Mouse (Mus musculus): ENCODE data around the gene Iqcf4. TPM values are rescaled to one million over a fixed set of nuclear protein-coding genes. Genes with fewer than 3 reads are reported as not detected.

Gene Iqcf4
- total RNA-seq, 1 experiment from 2014 or later, result not detected

Other genes starting within 250 kb of the Iqcf4 start
- 16.7 and 20.6 TPM in 2 replicates for gene Dusp7, start 202.4 kb downstream of the Iqcf4 start, total RNA-seq (2021)
- 413 and 509 TPM in 2 replicates for gene Rpl29, start 141.5 kb downstream of the Iqcf4 start, total RNA-seq (2021)
- gene Acy1, start 132.7 kb downstream of the Iqcf4 start, total RNA-seq (2021), result 17.0 and 20.6 TPM in 2 replicates
- gene Abhd14b, start 123.5 kb downstream of the Iqcf4 start, total RNA-seq (2021), result 38.0 and 53.8 TPM in 2 replicates
- gene Abhd14a, start 123.3 kb downstream of the Iqcf4 start, total RNA-seq (2021), result 21.7 and 23.1 TPM in 2 replicates
- 26.8 and 29.9 TPM in 2 replicates for gene Pcbp4, start 117.7 kb downstream of the Iqcf4 start, total RNA-seq (2021)
- gene Gpr62, start 105.1 kb downstream of the Iqcf4 start, total RNA-seq (2021), result 0.21 TPM in 1 of 2 replicates, not detected in the other
- 35.9 and 41.5 TPM in 2 replicates for gene Rrp9, start 95.0 kb downstream of the Iqcf4 start, total RNA-seq (2021)
- 37.4 and 38.7 TPM in 2 replicates for gene Parp3, start 94.0 kb downstream of the Iqcf4 start, total RNA-seq (2021)
- gene Iqcf1, start 71.0 kb downstream of the Iqcf4 start, total RNA-seq (2021), result not detected in 2 replicates
- not detected in 2 replicates for gene Iqcf5, start 56.4 kb downstream of the Iqcf4 start, total RNA-seq (2021)
- gene Iqcf3, start 9.4 kb downstream of the Iqcf4 start, total RNA-seq (2021), result not detected in 2 replicates
- gene Iqcf6, start 55.6 kb upstream of the Iqcf4 start, total RNA-seq (2021), result not detected in 2 replicates
- not detected in 2 replicates for gene Grm2, start 85.1 kb upstream of the Iqcf4 start, total RNA-seq (2021)
- 117 and 130 TPM in 2 replicates for gene Tex264, start 114.9 kb upstream of the Iqcf4 start, total RNA-seq (2021)
- gene Rad54l2, start 218.2 kb upstream of the Iqcf4 start, total RNA-seq (2021), result 21.7 and 26.1 TPM in 2 replicates

Measured in adrenal gland, postnatal 25 days (tissue).